Mouse (Mus musculus) ovary, postnatal 10 days (tissue): ENCODE results near the gene Ypel2.

Source experiments
- DNase-seq: peaks from one replicate; pipeline ENCODE4 v3.0.0; 2022; ENCODE audit warnings: low spot score

Ypel2 gene

DNA sequence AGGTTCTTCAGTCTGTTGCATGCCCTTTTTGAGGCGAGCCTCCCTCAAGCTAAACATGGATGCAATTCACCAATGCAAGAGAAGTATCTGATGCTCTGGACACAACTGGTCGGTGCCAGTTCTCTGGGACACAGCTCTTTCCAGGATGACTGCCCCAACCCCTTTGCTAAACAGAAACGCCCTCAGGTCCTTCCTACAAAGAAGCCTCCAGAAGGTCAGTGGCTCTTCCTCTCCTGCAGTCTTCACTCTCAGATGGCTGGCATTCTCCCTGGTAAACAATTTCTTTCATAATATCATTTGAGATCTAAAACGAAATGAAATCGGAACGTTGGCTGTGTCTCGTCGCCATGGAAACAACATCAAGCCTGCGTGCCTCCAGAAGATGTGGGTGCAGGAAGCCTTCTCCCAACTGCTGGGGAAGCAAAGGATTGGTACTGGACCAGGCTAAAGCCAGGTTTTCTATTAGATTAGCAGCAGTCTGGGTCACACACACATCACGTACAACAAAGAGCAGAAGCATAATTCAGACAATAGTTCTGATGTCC, 62.8 kb downstream of the Ypel2 start:
- DNase-seq: no peak

DNA sequence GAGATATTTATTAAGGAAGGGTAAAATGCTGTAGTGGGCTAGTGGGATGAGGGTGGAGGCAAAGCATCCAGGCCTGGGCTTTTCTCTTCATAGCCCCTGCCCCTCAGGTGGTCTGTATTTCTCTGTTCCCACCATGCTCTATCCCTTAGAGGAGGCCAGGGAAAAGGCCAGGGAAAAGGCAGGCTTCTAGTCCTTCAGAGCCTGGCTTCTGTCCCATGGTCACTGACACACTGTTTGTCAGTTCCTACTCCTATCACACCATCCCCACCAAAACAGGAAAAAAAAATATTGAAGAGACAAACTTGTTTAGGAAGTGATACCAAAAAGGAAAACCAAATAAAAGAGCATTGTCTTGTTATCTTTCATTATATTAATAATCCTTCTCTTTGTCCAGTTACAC, 63.5 kb downstream of the Ypel2 start:
- no peak for DNase-seq

DNA sequence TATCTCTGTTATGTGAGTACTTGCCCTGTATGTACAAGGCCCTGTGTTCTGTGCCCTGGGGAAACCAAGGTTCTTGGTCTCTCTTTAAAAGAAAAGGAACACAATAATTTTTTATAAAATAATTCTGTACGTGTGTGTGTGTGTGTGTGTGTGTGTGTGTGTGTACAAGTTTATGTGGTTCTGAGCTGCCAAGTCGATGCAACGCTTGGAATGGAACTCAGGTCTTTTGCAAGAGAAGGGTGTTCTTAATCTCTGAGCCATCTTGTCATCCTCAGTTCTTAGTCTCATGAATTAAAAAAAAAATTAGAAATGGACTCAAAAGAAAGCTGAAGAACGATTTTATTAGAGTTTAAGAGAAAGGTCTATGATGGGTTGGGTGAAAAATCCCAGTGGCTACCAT, 64.0 kb downstream of the Ypel2 start:
- no peak for DNase-seq

DNA sequence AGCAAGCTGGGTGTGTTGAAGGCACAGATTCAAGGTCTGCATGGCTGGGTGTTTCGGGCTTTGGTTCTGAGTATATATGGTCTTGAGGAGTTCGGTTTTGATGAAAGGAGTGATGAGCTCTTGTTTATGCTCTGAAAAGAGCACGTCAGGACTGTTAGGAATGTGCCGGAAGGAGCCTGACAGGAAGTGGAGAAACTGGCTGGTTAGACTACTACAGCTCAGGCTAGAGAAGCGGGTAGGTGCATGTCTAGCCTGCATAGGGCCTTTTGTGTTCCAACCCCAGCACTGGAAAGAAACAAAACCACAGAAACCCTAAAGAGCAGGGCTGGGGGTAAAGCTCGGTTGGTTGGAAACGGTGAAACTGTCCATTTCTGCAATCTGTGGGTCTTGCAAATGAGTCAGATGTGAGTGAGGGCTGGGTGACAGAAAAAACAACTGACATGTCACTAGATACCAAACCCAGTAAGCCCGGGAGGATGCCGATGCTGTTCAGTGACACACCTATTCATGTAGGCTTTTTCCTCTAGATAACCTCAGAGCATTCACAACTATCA, 68.3 kb downstream of the Ypel2 start:
- no peak for DNase-seq

DNA sequence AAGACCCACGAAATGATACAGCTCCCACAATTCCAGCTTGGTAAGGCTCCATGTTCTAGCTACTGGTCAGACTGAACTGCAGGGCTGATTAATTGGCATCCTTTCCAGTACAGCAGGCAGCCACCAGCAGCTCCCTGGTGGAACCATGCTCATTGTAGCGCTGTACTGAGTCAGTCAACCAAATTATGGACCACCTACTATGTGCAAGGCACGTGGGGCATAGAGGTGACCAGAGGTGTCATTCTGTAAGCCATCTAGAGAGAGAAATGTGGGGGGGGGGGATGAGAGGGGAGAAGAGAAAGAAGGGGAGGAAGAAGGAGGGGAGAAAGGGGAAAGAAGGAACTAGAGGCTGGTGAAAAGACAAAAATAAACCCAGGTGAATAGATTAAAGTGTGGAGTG, 68.9 kb downstream of the Ypel2 start:
- DNase-seq: no peak

DNA sequence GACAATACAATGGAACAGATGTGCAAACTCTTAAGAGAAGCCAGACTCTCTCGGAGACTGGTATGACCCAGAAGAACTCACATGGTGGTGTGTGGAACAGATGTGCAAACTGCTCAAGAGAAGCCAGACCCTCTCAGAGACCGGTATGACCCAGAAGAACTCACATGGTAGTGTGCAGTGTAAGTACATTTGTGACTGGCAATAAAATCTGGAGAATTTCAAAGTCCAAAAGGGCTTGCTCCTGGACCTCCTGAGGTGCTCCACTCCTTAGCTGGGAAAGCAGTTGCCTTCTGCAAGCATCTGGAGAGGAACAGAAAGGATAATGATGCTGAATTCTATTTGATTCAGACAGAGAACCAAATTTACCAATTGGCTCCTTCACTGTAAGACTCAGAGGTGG, 69.9 kb downstream of the Ypel2 start:
- no peak for DNase-seq

DNA sequence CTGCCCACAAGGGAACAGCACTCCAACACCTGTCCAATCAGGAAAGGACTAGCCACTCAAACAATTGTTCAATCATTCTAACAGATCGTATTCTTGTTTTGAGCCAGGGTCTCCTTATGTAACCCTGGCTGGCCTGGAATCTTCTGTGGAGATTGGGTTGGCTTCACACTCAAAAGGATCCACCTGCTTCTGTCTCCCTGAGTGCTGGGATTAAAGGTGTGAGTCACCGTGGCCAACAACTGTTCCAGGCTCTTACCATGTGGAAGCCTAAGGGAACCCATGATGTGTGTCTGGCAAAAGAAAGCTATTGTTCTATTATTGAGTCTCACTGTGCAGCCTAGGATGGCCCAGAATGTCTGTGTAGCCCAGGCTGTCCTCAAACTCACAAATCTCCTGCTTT, 71.5 kb downstream of the Ypel2 start:
- DNase-seq: no peak

DNA sequence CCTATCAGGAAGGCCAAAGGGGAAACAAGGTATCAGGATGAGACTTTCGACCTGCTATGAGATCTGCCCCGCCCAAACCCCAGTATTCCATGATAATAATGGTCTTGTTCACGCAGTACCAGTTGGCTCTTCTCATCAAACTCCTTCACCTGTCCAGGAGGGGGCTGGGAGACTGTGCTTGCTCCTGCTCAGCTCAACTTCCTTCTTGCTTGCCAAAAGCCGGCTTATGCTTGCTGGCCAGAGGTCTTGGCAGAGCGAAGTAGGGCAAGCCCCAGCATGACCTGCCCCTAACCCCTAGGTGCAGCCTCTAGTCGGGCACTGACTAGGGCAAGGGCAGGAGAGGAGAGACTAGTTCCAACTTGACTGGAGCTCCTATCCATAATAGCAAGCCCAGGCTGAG, 72.2 kb downstream of the Ypel2 start:
- DNase-seq: no peak

DNA sequence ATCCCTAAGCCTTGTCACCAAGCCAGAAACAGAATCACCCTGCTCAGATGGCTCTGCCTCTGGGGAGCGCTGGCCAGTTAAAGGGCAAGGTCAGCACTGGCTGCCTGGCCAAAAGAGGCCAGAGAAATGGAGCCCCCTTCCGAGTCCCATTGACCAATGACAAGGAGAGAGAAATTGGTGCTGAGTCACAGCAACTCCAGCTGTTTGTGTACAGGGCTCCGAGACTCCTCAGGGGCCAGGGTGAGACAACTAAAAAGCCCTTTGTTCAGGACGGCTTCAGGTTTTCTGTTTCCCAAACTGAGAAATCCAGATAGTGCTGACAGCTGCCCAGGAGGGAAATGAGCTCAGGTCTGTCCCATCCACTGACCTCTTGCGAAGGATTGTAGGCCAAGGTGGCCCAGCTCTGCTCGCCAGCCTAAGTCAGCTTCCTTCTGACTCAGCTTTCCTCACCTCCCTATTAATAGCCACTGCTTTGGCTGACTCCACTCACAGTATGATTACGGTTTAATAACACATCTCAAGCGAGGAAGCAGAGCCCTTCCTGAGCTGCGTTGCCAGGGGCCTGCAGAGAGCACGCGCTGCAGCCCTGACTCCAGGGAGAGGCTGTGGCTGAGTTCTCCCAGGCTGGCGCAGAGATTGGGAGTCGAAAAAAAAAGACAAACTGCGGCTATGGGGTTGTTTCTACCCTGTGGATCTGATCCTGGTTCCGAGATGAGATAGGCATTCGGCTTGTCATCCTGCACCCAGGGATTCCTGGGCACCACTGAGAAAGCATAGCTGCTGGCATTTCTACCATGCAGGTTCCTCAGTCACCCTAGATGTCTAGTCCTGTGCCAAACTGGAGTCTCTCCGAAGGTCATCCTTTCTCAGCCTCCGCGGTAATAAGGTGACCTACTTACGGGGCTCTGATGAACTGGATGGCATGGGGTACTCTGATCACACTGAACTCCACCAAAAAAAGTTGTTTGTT, 73.1 kb downstream of the Ypel2 start:
- DNase-seq: no peak

DNA sequence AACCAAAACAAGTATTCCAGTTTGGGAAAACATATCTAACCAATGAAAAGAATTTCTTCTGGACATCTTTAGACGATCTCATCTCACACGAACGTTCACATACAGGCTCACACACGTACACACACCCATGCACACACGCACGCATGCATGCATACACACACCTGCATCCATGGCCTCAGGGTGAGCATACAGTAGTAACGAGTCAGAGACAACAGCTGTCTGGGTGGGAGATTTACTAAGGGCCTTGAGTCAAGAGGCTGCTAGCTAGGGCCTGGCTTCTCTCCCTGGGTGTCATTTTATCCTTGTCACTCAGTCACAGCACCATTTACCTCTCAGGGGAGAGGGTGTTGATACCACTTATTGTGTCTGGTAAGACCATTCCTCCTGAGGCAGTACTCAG, 74.0 kb downstream of the Ypel2 start:
- DNase-seq: no peak

DNA sequence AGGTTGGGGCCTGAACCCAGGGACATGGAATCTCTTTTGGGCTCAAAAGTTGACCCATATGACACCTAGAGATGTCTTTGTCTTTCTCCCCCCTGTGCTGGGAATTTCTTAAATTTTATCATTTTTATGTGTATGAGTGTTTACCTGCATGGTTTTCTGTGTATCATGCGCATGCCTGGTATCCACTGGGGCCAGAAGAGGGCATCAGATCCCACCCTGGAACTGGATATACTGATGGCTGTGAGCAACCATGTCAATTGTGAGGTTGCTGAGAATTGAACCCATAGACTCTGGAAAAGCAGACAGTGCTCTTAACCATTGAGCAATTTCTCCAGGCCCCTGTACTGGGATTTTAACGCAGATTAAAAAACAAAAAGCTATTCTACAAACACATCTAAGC, 76.0 kb downstream of the Ypel2 start:
- no peak for DNase-seq

DNA sequence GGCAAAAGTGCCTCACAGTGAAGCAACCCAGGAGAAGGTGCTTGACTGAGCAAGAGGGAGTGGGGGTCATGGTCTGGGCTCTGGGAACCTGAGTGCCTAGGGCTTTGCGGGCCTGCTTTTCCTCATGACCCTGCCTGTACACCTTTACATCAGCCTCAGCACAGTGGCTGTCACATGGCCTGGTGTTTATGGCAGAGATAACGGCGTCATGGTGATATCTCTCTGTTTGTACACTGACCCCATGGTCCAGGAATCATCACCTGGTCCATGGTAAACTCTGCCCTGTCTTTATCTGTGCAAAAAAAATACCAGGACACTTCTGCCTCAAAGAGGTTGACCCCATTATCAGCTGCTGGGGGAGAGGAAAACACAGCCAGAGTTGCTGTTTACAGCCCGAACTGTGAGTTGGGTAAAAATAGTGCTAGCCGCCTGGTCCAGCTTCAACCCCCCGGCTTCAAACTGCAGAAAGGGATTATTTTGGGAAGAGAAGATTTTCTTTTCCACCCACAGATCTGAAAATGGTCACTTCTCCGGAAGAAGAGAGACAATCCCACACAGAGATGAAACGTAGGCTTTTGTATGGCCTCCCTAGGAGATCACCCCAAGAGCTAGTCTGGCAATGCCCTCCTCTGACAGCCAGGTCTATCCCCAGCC, 76.8 kb downstream of the Ypel2 start:
- DNase-seq: no peak

DNA sequence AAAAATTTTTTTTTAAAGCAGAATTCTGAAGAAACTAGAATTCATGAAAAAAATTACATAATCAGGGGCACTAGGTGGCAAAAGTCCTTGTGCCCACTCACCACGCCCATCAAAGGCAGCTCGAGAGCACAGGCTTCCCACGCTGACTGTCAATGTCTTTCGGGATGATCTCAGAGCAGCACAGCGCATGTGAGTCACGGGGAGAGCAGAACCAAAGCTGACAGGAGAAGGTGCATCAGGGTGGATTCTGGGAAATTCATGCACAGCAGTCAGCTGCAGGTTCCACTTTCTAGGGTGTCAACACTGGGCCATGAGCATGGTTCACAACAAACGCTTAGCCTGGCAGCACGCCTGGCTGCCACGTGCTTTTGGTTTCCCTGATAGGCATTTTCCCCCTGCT, 79.2 kb downstream of the Ypel2 start:
- no peak for DNase-seq

DNA sequence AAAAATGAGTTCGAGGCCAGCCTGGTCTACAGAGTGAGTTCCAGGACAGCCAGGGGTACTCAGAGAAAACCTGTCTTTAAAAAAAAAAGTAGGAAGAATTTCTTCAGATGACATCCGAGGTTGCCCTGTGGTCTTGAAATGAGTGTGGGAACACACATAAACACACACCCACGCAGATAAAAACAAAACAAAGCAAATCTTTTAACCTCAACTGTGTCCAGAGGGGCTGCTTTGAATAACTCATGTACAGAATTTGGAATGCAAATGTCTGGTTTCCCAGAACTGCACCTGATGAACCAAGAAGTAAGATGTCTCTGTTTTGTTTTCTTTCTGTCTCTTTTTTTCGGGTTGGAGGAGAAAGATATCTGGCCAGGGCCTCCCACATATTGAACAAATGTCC, 83.3 kb downstream of the Ypel2 start:
- no peak for DNase-seq

DNA sequence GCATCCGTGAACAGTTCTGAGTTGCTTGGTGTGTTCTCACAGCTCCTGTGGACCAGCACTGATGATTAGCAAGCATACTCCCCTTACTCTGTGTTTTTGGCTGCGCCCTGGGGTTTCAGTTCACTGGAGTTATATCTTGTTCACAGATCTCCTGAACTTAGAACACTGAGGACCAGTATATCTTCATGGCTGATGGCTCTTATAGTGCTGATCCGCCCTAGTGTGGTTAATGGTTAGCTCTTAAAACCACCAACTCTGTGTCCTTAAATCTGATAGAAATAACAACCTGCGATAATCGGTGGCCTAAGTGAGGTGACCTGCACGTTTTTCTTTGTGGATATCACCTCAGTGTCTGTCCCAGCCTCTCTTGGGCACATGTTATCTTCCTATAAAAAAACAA, 84.5 kb downstream of the Ypel2 start:
- DNase-seq: no peak

DNA sequence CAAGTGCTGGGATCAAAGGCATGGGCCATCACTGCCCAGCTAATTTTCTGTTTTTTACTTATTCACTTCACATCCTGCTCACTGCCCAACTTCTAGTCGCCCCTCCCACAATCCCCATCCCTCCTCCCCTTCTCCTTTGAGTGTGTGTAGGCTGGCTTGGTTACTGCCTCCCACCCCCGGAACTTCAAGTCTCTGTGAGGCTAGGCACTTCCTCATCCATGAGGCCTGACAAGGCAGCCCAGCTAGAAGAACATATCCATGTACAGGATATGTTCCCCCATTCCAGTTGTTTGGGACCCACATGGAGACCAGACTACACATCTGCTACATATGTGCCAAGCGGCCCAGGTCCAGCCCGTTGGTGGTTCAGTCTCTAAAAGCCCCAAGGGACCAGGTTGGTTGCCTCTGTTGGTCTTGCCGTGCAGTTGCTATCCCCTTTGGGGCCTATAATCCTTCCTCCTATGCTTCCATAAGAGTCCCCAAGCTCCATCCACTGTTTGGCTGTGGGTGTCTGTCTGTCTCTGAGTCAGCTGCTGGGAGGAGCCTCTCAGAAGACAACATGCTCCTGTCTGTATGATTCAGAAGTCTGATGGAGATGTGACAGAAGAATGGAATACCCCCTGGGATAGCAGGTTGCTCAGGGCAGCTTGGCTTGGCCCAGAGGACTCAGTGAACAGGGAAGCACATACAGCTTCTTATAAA, 85.5 kb downstream of the Ypel2 start:
- no peak for DNase-seq

DNA sequence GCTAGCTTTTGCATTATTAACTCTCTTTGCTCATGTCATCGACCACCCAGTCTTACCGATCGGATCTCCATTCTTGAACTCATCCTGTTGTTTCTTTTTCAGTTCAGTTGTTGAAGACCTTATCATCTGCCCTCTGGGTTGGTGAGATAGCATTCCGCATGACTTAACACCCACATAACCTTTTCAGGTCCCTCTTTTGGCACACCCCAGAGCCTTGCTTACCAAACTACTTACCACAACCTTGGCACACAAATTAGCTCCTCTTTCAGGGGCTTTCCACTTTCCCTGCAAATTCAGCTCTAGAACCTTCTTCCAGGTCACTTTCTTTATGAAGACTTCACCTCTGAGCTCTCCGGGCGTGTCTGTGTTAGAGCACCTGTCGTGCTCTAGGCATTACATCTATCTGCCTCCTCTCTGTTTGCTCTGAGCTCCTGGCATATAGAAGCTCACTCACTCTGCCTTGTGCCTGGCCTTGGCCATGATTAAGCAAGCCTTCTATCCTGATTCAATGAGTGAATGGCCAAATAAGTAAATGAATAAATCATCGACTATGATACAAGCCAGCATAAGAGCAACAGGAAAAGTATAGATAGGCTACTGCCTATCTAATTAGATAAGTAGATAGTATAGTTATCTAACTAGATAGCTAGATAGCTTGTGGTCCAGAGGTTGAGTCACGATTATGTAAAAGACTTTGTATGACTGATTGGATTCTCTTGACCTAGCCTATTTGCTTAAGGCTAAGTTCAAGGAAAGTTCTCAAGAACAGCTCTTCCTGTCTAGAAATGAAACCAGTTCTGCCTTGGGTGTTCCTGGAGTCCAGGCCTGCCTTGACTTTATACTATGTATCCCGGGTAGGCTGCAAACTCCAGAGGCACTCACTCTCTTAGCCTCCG, 86.5 kb downstream of the Ypel2 start:
- DNase-seq: no peak

DNA sequence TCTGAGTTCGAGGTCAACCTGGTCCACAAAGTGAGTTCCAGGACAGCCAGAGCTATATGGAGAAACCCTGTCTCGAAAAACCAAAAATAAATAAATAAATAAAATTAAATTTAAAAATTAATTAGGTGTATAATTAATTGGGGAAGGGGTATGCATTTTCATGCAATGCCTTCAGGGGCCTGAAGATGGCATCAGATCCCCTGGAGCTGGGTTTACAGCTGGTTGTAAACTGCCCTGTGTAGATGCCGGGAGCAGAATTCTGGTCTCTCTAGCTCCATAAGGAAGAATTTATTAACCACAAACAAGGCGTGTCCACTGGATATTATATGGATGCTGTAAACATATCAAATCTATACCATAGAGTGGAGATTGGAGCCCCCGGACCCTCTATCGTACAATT, 87.2 kb downstream of the Ypel2 start:
- no peak for DNase-seq

DNA sequence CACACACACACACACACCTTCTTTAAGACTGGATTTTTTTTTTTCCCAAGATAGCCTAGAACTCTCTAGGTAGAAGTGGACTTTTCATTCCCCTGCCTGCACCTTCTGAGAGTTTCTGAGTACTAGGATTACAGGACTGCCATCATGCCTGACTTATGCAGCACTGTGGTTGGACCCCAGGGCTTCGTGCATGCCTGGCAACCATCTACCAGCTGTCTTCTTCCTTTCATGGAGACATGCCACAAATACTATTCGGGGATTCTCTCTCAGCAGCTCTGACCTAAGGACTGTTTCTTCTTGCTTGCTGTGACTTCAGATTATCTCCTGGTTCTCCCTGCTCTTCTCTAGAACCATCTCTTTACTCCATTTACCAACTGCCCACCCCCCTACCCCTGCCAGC, 88.2 kb downstream of the Ypel2 start:
- DNase-seq: no peak

DNA sequence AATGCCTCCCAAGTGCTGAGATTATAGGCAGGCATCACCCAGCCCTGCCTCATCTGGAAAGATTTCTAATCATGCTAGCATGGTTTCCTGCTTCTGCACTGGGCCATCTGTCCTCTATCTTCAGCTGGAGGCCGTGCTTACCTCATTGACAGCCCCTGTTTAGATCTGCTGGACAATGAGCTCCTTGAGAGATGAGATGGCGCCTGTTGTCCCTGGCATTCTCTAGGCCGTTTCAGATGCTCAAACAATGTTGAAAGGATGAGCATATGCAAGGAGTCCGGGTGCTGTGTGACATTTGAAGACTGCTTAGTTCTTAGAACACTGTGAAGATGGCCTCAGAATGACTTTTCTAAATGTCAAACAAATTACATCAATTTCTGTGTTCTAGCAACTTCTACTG, 88.8 kb downstream of the Ypel2 start:
- no peak for DNase-seq

DNA sequence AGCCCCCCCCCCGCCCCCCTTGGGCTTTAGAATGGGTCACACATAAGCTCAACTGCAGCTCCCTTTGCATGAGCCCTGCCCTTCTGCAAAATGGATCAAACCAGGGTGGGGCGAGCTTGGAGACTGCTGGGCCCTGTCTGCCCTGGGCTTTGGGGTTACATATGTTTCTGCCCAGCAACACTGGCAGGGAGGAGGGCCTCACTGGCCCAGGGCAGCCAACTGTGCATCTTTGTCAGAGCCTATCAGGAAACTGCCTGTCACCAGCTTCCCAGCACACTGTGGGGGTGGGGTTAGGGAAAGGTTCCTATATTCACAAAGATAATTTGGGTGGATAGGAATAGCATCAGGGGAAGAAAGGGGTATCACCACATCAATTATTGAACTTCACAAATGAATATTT, 95.1 kb downstream of the Ypel2 start:
- DNase-seq: no peak
